In the genomic region with DNA sequence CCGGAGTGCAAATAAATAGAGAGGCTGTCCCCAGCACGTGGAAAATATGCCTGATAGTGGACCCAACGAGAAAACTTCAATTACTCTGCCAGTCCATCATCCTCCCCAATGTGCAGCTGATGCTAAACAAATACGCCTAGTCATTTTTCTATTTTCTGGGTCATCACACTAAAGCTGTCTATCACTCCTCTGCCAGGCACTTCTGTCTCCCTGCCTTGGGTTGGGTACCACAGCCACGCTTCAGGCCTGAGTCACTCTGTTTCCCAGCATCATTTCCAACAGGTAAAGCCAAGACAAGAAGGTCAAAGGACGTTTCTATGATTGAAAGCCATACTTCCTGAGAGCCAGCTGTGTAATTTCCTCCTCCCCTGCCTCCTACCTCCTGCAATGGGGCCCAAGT, we compare ENCODE assay signal across 26 mouse cellular contexts.
DNase-seq lines count a peak whose midpoint lies in the region; ATAC-seq lines count a peak whose summit lies in the region.
"Had no signal": no experiment of that assay in that cellular context is flagged by ENCODE, and none has a peak within 500 bp of the region (broad histone marks: within the 10 kb centered on the region; RNA-seq: fewer than 3 reads in every experiment).

No protein-coding gene starts in this region.

- no peak overlapping the region for H3K9ac ChIP-seq in forebrain, embryonic 12.5 days
- no peak overlapping the region for H3K9ac ChIP-seq in midbrain, embryonic 13.5 days (replicated peaks)
- no peak overlapping the region for H3K9ac ChIP-seq in midbrain, embryonic 16.5 days (ENCODE audit: low read depth, low read length)
- H3K9ac ChIP-seq: embryonic facial prominence, embryonic 13.5 days; embryonic facial prominence, embryonic 15.5 days; forebrain, embryonic 15.5 days had no signal

- no peaks in the 10 kb centered on the region for H3K36me3 ChIP-seq in forebrain, embryonic 12.5 days (replicated peaks)
- H3K36me3 ChIP-seq in forebrain, embryonic 10.5 days (replicated peaks), result no peaks in the 10 kb centered on the region
- no peaks in the 10 kb centered on the region for H3K36me3 ChIP-seq in midbrain, embryonic 13.5 days
- H3K36me3 ChIP-seq in midbrain, embryonic 16.5 days (ENCODE audit: control insufficient read depth, insufficient read depth, low read length), result no peaks in the 10 kb centered on the region
- H3K36me3 ChIP-seq: embryonic facial prominence, embryonic 13.5 days; embryonic facial prominence, embryonic 15.5 days; forebrain, embryonic 15.5 days; G1E had no signal

- no peak overlapping the region for H3K4me3 ChIP-seq in forebrain, embryonic 12.5 days (replicated peaks)
- no peak overlapping the region for H3K4me3 ChIP-seq in forebrain, embryonic 10.5 days
- no peak overlapping the region for H3K4me3 ChIP-seq in midbrain, embryonic 13.5 days (replicated peaks)
- H3K4me3 ChIP-seq in midbrain, embryonic 16.5 days (ENCODE audit: low read depth, low read length), result no peak overlapping the region
- H3K4me3 ChIP-seq: embryonic facial prominence, embryonic 13.5 days; embryonic facial prominence, embryonic 15.5 days; erythroblast, embryonic 14.5 days; forebrain, embryonic 15.5 days had no signal

- no peak overlapping the region for H3K27ac ChIP-seq in forebrain, embryonic 12.5 days
- no peak overlapping the region for H3K27ac ChIP-seq in forebrain, embryonic 10.5 days
- H3K27ac ChIP-seq in midbrain, embryonic 13.5 days, result no peak overlapping the region
- no peak overlapping the region for H3K27ac ChIP-seq in midbrain, embryonic 16.5 days (ENCODE audit: low read length)
- H3K27ac ChIP-seq: embryonic facial prominence, embryonic 13.5 days; embryonic facial prominence, embryonic 15.5 days; forebrain, embryonic 15.5 days had no signal

- H3K4me1 ChIP-seq in forebrain, embryonic 12.5 days, result no peaks in the 10 kb centered on the region
- H3K4me1 ChIP-seq in forebrain, embryonic 10.5 days, result no peaks in the 10 kb centered on the region
- no peaks in the 10 kb centered on the region; the same call in 1 of the 2 replicates for H3K4me1 ChIP-seq in midbrain, embryonic 13.5 days (replicated peaks)
- H3K4me1 ChIP-seq in midbrain, embryonic 16.5 days (ENCODE audit: control insufficient read depth, insufficient read depth, low read length), result no peaks in the 10 kb centered on the region
- H3K4me1 ChIP-seq: embryonic facial prominence, embryonic 13.5 days; embryonic facial prominence, embryonic 15.5 days; forebrain, embryonic 15.5 days had no signal

- no peaks in the 10 kb centered on the region for H3K27me3 ChIP-seq in forebrain, embryonic 12.5 days
- no peaks in the 10 kb centered on the region for H3K27me3 ChIP-seq in forebrain, embryonic 10.5 days (ENCODE audit: poor library complexity, severe bottlenecking)
- H3K27me3 ChIP-seq in midbrain, embryonic 13.5 days, result no peaks in the 10 kb centered on the region
- no peaks in the 10 kb centered on the region for H3K27me3 ChIP-seq in midbrain, embryonic 16.5 days (ENCODE audit: control insufficient read depth, insufficient read depth, low read depth, low read length)
- H3K27me3 ChIP-seq: CH12.LX; embryonic facial prominence, embryonic 13.5 days; embryonic facial prominence, embryonic 15.5 days; forebrain, embryonic 15.5 days; Patski had no signal

- no peaks in the 10 kb centered on the region for H3K9me3 ChIP-seq in forebrain, embryonic 12.5 days
- H3K9me3 ChIP-seq in forebrain, embryonic 10.5 days, result no peaks in the 10 kb centered on the region
- no peaks in the 10 kb centered on the region for H3K9me3 ChIP-seq in midbrain, embryonic 13.5 days
- H3K9me3 ChIP-seq in midbrain, embryonic 16.5 days (replicated peaks; ENCODE audit: control insufficient read depth, low read length, poor library complexity, severe bottlenecking), result no peaks in the 10 kb centered on the region
- H3K9me3 ChIP-seq: embryonic facial prominence, embryonic 13.5 days; embryonic facial prominence, embryonic 15.5 days; forebrain, embryonic 15.5 days had no signal

- WGBS in forebrain, embryonic 12.5 days, result 74% methylated on average over 6 of the region's 6 CpGs
- WGBS in forebrain, embryonic 10.5 days, result 84% methylated on average over 6 of the region's 6 CpGs
- 67% methylated on average over 6 of the region's 6 CpGs for WGBS in midbrain, embryonic 13.5 days
- 64% methylated on average over 6 of the region's 6 CpGs for WGBS in midbrain, embryonic 16.5 days

- H3K4me2 ChIP-seq in forebrain, embryonic 12.5 days, result no peak overlapping the region
- H3K4me2 ChIP-seq in midbrain, embryonic 13.5 days (replicated peaks), result no peak overlapping the region
- H3K4me2 ChIP-seq in midbrain, embryonic 16.5 days (ENCODE audit: low read length), result no peak overlapping the region
- H3K4me2 ChIP-seq: embryonic facial prominence, embryonic 13.5 days; embryonic facial prominence, embryonic 15.5 days; forebrain, embryonic 15.5 days had no signal

- no peak for DNase-seq in forebrain, embryonic 10.5 days (ENCODE audit: extremely low spot score, low spot score)
- DNase-seq in heart, adult 11 months, result peak; percentile 56
- DNase-seq in heart, postnatal 4 days, result no peak
- DNase-seq: adrenal gland, adult 8-10 months; adrenal gland, postnatal 14 days; adrenal gland, postnatal 36 days; B cell, adult 2 months; cerebellum, adult 11 months; cerebellum, adult 18-20 months; cerebellum, adult 8-10 months; cerebellum, adult 9-11 months; cerebellum, postnatal 14 days; cerebellum, postnatal 36 days; embryo, embryonic 11 days had no signal

- ATAC-seq in forebrain, embryonic 12.5 days (ENCODE audit: low FRiP score), result peak; percentile 61; the same call in 1 of the 2 replicates
- ATAC-seq in midbrain, embryonic 13.5 days, result peak; percentile 56; the same call in 1 of the 2 replicates
- no peak for ATAC-seq in midbrain, embryonic 16.5 days
- ATAC-seq: activated CD4-positive, CD25-positive, alpha-beta regulatory T cell, adult 4 months; CD4-positive, CD25-positive, alpha-beta regulatory T cell, adult 4 months; forebrain, embryonic 15.5 days; Patski had no signal
